Mouse (Mus musculus) ES-Bruce4 (cell line): ENCODE measurements around the gene Gm17026. TPM values are rescaled to one million over a fixed set of nuclear protein-coding genes. Genes with fewer than 3 reads are reported as not detected.
"Not testable (repeated sequence)": the region's sequence is repeated elsewhere in the genome, so short reads cannot be mapped to it uniquely, and the experiment has no call there.

ENCODE experiments used
- H3K27ac ChIP-seq: 2 replicates; pipeline ENCODE4 v1.5.1; 2012; ENCODE audit warnings: low read length, inconsistent platforms; ENCODE audit not compliant: insufficient read depth
- H3K27me3 ChIP-seq: 2 replicates; pipeline ENCODE4 v1.6.1; 2012; ENCODE audit warnings: mild to moderate bottlenecking, low read length, inconsistent platforms; ENCODE audit not compliant: control insufficient read depth, poor library complexity, insufficient read depth, severe bottlenecking
- H3K36me3 ChIP-seq: 2 replicates; pipeline ENCODE4 v1.6.1; 2012; ENCODE audit warnings: inconsistent platforms, mild to moderate bottlenecking, low read length, moderate library complexity; ENCODE audit not compliant: control insufficient read depth, poor library complexity, insufficient read depth, severe bottlenecking
- H3K4me1 ChIP-seq: one replicate; pipeline ENCODE4 v1.8.1; 2011; ENCODE audit warnings: low read length; ENCODE audit not compliant: control insufficient read depth, insufficient read depth
- H3K4me3 ChIP-seq: 2 replicates; pipeline ENCODE4 v1.5.1; 2011; ENCODE audit warnings: low read depth, mild to moderate bottlenecking, low read length
- H3K9ac ChIP-seq: 2 replicates; pipeline ENCODE4 v1.6.1; 2012; ENCODE audit warnings: low read depth, mild to moderate bottlenecking, inconsistent platforms; ENCODE audit not compliant: poor library complexity, severe bottlenecking
- H3K9me3 ChIP-seq: replicated peaks from 2 replicates; pipeline ENCODE4 v1.6.1; 2012; ENCODE audit warnings: mild to moderate bottlenecking, low read length, inconsistent platforms; ENCODE audit not compliant: control insufficient read depth, poor library complexity, insufficient read depth, severe bottlenecking
- polyA plus RNA-seq: library from polyadenylated mRNA; stranded (reverse); fragments of >200 nt; gene quantifications from 2 replicates; pipeline ENCODE4 v1.2.4, GENCODE M21; 2011; ENCODE audit warnings: low read depth; ENCODE audit not compliant: missing spikeins, insufficient read depth, insufficient read length

Gm17026 gene
- not detected in 2 replicates for polyA plus RNA-seq

GRCm38 (mm10) chr14:42259948-42260347 is at the start of gene Gm17026:
TSS of gene Gm17026 (minus strand) at chr14:42260048.
- H3K4me1 ChIP-seq, H3K27me3 ChIP-seq, H3K9ac ChIP-seq, H3K4me3 ChIP-seq, H3K9me3 ChIP-seq, H3K27ac ChIP-seq, H3K36me3 ChIP-seq: not testable (repeated sequence)

GRCm38 (mm10) chr14:42297258-42297657 is 37.4 kb upstream of the Gm17026 start, which contains the start of gene Gm9611:
TSS of gene Gm9611 (minus strand) at chr14:42297358.
- not testable (repeated sequence) for H3K9ac ChIP-seq, H3K4me3 ChIP-seq, H3K36me3 ChIP-seq, H3K9me3 ChIP-seq, H3K27ac ChIP-seq, H3K4me1 ChIP-seq, H3K27me3 ChIP-seq

GRCm38 (mm10) chr14:42216766-42217537 is 42.9 kb downstream of the Gm17026 start:
- H3K27me3 ChIP-seq, H3K9me3 ChIP-seq, H3K27ac ChIP-seq, H3K36me3 ChIP-seq, H3K9ac ChIP-seq, H3K4me3 ChIP-seq, H3K4me1 ChIP-seq: not testable (repeated sequence)

Other genes starting within 250 kb of the Gm17026 start
- not detected in 2 replicates for gene Gm7951, start 142.7 kb downstream of the Gm17026 start, polyA plus RNA-seq
- gene Gm17027, start 97.4 kb downstream of the Gm17026 start, polyA plus RNA-seq: not detected in 2 replicates
- gene Gm3573, start 69.3 kb downstream of the Gm17026 start, polyA plus RNA-seq: not detected in 2 replicates
- gene Gm9611, start 37.3 kb upstream of the Gm17026 start, polyA plus RNA-seq: not detected in 2 replicates
- gene Gm7995, start 50.2 kb upstream of the Gm17026 start, polyA plus RNA-seq: not detected in 2 replicates
- not detected in 2 replicates for gene Gm8005, start 179.6 kb upstream of the Gm17026 start, polyA plus RNA-seq
- gene Gm8011, start 203.8 kb upstream of the Gm17026 start, polyA plus RNA-seq: not detected in 2 replicates
- not detected in 2 replicates for gene Gm8020, start 242.3 kb upstream of the Gm17026 start, polyA plus RNA-seq